Mouse (Mus musculus): ENCODE data around the gene Blm. TPM values are rescaled to one million over a fixed set of nuclear protein-coding genes. Genes with fewer than 3 reads are reported as not detected.

The Blm gene
- total RNA-seq (2017) = 66.2 and 79.5 TPM in 2 replicates

DNA sequence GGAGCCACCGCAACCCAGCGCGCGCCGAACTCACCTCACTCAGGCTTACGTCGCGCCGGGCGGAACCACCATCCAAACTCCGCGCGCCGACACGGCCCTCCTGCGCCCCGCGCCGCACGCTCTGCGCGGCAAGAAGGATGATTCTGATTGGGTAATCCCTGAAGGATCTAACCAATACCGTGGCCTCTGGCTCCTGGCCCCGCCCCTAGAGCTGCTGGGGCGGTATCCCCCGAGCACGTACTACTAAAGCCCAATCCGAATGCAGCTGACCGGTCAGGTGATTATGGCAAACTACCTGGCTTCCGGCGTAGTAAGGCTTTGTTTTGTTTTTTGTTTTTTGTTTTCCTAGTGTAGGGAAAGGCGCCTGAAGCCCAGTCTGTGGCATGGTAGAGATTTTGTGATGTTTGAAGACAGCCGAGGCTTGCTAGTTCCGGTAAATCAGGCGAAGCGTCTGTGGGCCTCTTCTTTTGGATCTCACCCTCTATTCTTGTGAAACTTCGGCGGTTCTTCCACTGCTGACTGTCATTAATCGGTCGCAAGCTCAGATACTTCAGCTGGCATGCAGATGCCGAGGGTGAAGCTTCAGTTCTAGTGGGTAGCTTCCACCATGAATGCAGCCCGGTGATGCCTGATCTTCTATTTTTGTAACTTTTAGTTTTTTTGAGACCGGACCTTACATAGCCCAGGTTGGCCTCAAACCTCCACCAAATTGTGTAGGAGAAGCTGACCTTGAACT is at the start of gene Blm:
Blm (minus strand) TSS at position 111 of the 736 bp plus-strand sequence.
- ATAC-seq (replicated peaks; ENCODE audit: low read depth, poor library complexity, severe bottlenecking) = peak; percentile 93

DNA sequence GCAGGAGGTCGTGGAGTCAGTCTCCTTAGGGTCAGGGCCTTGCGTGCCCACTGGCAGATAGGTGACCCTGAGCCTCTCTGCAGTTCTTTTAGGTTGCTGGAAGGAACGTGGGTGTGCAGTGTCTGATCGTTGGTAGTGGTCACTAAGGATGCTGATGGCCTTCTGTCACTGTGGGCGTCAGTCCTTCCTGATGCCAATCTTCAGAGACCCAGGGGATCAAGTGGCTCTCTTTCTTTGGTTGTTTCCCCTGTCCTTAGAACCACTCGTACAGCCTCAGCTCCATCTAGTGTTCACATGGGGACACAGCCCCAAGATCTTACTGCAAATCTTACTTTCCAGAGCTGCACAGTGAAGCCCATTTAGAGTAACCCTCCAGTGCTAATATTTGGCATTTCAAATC is 49.1 kb upstream of the Blm start:
- peak; percentile 71 for ATAC-seq (replicated peaks; ENCODE audit: low read depth, poor library complexity, severe bottlenecking)

DNA sequence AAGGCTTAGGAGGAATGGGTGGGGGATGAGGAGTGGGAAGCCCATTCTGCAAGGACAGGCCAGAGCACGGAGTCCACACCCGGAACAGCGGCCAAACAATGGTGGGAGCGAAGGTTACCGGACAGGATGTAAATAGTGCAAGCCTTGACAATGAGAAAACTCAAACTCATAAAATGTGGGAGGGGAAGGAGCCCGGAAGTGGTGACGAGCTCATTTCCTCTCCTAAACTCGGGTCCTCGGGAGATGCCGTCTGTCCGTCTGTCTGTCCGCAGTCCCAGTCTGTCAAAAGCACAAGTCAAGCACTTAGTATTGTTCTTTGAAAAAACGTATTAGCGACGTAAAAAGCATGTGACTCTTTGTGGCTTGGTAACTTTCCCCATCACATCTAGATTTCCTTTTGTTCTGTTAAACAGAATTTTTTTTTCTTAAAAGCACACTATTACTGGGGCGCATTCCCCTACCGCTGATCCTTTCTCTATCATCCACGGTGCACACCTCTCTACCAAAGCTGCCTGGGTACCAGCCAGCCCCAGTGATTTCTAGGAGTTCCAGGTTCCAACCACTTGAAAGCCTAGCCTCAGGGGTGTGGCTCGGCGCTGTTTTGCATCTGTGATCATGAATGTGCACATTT is 48.0 kb upstream of the Blm start:
- ATAC-seq (replicated peaks; ENCODE audit: low read depth, poor library complexity, severe bottlenecking) = 0 out of 2 replicates have a peak, but pooled peaks have one; percentile 12

DNA sequence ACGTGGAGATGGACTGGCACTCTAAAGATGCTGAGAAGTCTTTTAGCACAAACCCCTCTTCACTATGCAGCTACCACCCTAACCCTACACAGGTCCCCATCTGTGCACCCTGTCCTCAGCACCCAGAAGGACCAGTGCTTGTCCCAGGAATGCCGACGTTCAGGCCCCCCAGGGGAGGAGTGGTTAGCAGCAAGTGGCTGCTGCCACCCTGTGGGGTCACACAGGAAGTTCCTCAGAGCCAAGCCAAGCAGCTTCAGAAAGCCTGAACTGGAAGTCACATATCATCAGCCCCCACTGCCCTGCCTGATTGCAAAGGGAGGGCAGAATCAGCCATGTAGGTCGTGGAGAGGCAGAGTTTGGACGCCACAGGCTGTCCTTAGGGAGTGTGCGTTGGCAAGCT is 45.4 kb upstream of the Blm start:
- ATAC-seq (replicated peaks; ENCODE audit: low read depth, poor library complexity, severe bottlenecking) = 0 out of 2 replicates have a peak, but pooled peaks have one; percentile 40

DNA sequence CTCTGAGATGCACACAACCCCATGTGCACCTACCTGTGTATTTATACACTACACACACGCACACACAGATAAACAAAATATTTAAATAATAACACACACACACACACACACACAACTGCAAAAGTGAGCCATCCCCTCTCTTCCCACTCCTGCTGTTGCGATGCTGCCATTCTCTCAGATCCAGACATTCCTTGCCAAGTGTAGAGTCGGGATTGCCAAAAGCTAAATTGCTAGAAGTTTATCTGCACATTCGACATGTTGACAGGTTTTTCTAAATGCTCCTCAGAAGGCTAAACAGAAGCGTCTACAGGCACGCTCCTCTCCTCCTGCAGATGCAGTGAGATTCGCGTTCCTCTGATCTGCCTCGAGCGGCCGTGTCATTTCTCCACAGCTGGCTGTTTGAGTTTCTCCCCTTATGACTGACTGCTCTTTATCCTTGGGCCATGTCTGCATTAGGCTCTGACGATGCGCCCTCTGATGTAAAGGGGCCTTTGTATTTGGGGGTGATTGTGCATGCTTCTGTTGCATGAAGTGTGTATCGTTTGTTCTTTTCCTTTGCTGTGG is 42.6 kb upstream of the Blm start:
- ATAC-seq (replicated peaks; ENCODE audit: low read depth, poor library complexity, severe bottlenecking) = no peak

DNA sequence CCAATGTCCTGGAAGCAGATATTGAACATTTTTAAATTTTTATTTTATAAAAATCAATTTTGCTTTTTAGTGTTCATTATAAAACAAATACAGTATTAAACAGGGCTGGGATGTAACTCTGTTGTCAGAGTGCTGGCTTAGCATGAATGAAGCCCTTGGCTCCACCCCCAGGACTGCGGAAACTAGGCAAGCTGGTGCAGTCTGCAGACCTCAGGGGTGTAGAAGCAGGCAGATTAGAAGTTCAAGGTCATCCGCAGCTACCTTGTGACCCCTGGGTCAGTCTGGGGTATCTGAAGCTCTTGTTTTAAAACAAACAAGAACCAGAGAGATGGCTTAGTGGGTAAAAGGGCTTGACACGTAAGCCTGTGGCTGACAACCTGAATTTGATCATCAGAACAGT is 41.7 kb upstream of the Blm start:
- no peak for ATAC-seq (replicated peaks; ENCODE audit: low read depth, poor library complexity, severe bottlenecking)

DNA sequence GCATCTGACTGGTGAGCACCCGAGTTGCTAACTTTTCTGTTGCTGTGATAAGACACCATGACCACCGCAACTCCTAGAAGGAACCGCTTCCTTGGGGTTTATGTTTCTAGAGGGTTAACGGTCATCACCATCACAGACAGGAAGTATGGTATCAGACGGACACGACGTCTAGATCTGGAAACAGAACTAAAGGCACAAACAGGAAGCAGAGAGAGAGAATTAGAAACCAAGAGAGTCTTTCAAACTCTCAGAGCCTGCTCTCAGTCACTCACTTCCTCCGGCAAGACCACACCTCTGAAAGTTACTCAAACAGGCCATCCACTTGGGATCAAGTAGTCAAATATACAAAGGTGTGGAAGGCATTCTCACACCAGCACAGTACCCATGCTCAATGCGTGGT is 40.8 kb upstream of the Blm start:
- ATAC-seq (replicated peaks; ENCODE audit: low read depth, poor library complexity, severe bottlenecking) = peak; percentile 76

DNA sequence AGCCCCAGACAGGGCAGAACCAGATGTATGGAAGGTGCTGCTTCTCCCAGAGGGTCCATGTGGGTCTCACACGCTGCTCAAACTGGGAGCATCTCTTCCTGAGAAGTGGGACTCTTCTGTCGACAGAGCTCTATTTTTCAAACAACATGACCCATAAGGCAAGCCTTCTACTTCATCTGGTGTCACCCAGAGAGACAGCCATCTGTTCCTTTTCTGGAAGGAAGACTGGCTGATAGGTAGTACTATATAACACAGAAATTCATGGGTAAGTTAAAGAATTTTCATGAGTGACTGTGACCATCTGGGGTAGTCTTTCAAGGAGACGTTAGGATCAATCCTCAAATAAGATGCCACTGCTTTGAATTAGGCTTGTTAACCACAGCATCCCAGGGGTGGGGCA is 38.2 kb upstream of the Blm start:
- ATAC-seq (replicated peaks; ENCODE audit: low read depth, poor library complexity, severe bottlenecking) = no peak

DNA sequence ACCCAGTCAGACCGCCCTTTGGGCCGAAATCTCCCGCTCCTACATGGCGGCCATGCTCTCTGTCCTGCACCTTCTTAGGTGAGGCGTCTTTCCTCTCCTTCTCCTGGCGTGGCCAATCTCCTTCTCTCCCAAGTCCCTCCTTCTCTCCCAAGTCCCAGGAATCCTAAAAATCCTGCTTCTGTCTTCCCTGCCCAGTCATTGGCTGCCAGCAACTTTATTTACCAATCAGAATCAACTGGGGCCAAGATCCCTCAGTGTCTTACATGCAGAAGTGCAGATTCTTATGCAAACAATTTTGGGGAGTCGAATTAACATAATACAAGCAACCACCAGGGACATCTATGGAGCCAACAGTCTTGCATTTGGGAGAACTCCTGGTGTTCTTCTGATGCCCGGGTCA is 33.1 kb upstream of the Blm start:
- no peak for ATAC-seq (replicated peaks; ENCODE audit: low read depth, poor library complexity, severe bottlenecking)

DNA sequence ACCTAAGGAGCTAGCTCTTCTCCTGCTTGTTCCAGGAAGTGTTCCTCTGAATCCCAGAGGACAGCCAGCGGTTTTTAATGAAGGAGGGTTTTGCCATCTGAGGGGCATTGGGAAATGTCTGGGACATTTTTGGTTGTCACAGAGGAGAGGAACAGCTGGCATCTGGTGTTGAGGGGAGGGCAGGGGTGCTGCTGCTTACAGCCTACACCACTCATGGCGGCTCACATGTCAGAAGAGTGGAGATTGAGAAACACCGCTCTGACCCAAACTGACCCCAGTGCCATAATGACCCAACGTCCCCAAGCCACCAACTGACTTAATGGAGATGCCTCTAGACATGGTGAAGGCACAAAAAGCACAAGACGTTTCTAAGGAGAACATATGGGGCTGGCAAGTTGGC is 27.0 kb upstream of the Blm start:
- no peak for ATAC-seq (replicated peaks; ENCODE audit: low read depth, poor library complexity, severe bottlenecking)

DNA sequence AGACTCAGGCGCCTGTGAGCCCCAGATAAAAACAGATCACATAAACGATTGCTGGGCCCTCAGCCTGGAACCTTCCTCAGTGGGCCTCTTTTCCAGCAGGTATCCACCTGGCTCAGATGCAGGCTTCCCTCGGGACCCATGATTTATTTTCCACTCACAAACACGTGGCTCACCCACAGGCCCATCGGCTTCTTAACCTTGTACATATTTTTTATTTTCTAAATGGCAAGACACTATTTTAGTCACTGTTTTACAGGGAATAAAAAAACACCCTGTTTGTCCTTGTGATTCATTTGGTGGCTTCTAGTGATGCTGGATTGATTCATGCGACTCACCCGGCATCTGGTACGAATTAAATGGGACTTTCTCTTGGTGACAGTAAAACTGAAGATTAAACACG is 26.4 kb upstream of the Blm start:
- ATAC-seq (replicated peaks; ENCODE audit: low read depth, poor library complexity, severe bottlenecking) = no peak

DNA sequence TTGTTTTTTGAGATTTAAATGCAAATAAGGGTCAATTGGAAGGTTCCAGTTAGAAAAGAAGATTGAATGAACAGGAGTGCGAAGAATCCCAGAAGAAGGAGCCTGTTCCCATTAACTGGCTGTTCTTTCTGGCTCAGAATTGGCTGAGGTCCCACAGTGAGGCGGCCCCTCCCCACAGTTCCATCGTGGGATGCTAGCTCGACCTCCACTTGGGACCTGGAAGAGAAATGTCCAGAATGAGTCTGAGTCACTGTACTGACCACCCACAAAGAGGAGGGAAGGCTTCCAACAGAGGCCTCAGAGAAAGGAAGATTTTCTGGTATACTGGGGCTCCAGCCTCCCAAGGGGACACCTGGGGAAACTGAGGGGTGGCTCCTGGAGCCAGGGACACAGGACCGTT is 23.7 kb upstream of the Blm start:
- ATAC-seq (replicated peaks; ENCODE audit: low read depth, poor library complexity, severe bottlenecking) = no peak

DNA sequence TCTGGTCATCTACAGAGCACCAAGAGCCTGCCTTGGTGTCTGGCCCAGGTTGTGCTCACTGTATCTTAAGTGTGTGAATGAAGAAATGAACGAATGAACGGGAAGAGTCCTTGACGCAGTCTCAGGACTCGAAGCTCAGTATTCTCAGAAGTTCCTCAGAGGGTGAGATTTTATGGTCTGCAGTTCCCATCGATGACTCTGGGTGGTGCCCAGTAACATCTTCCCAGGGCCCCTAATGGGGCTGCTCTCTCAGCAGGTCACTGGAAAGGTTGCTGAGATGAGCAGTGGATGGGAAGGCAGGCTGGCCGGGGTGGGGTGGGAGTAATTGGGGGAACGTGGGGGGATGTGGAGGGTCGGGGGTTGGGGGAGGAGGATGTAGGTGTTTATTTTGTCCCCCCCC is 23.2 kb upstream of the Blm start:
- peak; percentile 59 for ATAC-seq (replicated peaks; ENCODE audit: low read depth, poor library complexity, severe bottlenecking)

DNA sequence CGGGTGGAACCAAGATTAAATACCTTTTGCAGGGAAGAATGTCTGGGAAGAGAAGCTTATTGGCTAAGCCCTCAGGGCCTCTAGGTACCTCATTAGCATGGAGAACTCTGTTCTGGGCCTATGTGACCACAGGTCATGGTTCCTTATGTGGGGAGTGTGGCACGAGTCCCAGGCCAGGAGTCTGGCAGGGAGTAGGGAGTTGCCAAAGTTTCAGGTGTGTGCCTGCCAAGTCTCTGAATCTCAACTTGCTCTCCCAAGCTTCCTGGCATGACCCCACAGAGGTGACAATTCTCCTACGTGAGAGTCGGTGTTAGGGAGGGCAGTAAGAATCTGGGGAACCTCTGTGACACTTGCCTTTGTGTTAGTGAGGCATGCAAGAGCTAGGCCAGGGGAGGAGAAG is 22.2 kb upstream of the Blm start:
- ATAC-seq (replicated peaks; ENCODE audit: low read depth, poor library complexity, severe bottlenecking) = no peak

DNA sequence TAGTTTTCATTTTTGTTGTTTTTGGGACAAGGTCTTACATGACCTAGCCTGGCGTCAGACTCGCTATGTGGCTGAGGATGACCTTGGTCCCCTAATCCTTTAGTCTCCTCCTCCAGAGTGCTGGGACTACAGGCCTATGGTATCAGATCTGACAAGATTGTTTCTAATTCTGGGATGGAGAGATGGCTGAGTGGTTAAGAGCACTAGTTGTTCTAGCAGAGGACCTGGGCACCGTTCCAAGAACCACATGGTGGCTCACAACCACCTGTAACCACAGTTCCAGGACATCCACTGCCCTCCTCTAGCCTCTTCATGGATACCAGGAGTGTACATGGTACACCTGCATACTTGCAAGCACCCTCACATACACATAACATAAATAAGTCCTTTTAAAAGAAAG is 21.2 kb upstream of the Blm start:
- ATAC-seq (replicated peaks; ENCODE audit: low read depth, poor library complexity, severe bottlenecking) = no peak

DNA sequence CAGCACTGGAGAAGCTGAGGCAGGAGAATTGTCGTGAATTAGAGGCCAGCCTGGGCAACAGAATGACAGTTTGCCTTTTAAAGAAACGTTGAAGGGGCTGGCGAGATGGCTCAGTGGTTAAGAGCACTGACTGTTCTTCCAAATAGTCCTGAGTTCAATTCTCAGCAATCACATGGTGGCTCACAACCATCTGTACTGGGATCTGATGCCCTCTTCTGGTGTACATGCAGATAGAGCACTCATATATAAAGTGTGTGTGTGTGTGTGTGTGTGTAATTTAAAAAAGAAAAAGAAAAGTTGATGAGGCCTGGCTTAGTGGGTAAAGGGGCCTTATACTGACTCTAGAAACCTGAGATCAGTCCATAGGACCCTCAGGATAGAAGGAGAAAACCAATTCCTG is 20.2 kb upstream of the Blm start:
- ATAC-seq (replicated peaks; ENCODE audit: low read depth, poor library complexity, severe bottlenecking) = no peak

DNA sequence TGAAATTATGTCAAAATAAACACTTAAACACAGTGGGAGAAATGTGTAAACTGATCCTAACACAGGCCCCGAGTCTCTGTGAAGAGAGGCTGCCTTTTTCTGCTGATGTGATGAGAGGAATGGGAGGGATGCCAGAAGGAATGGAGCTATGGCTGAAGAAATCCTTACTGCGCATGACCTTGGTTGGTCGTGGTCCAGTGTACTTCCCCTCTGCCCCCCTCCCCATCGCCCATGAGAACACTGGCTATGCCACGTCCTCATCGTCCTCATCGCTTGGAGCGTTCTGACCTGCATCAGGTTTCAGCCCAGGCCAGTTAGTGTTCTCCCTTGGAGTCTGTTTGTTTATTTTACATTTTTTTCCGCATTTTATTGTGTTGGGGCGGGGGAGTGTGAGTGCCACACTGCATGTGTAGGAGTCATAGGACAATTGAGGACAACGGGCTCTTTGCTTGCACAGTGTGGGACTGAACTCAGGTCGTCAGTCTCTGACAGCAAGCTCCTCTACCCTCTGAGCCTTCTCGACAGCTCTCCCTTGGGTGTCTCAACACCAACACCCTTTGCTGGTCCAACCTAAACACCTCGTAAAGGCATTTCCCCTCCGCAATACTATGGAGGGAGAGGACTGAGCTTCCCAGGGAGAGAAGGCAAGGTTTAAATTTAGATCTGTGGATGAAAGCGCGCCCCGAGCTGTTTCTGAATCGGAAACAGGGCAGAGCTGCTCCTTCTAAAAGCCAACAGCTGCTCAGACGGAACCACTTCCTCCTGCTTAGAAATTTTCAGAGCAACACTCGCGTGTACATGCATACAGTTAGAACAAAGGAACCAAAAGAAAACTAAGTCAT is 19.5 kb upstream of the Blm start:
- ATAC-seq (replicated peaks; ENCODE audit: low read depth, poor library complexity, severe bottlenecking) = peak; percentile 54

DNA sequence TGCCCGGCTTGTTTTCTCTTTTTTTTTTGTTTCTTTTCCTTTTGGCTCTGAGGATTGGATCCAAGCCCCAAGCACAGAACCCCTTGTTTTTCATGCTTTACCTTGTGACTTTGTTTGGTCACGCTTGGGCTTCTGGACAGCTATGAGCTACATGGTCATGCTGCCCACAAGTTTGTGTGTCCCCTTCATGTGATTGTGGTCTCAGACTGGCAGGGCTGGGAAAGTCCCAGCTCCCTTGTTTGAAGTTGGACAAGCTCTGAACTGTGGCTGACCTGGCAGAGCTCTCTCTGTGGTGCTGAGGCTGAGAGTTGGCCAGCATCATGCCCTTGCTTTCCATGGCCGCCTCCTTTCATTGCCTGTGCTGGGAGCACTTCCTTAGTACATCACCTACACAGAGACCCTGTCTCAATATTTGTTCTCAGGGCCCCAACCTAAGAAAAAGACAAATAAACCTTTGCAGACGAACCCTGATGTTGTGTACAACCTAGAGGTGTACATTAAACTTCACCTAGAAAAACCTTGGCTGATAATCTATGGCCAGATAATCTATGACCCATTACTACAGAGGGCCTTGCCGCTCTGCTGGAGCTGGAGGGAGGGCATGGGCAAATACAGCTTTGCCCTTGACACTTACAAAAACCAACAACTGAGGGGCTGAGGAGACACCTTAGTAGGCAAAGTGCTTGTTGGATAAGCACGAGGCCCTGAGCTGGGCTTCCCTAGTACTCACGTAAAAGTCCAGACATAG is 13.8 kb upstream of the Blm start:
- ATAC-seq (replicated peaks; ENCODE audit: low read depth, poor library complexity, severe bottlenecking) = no peak

DNA sequence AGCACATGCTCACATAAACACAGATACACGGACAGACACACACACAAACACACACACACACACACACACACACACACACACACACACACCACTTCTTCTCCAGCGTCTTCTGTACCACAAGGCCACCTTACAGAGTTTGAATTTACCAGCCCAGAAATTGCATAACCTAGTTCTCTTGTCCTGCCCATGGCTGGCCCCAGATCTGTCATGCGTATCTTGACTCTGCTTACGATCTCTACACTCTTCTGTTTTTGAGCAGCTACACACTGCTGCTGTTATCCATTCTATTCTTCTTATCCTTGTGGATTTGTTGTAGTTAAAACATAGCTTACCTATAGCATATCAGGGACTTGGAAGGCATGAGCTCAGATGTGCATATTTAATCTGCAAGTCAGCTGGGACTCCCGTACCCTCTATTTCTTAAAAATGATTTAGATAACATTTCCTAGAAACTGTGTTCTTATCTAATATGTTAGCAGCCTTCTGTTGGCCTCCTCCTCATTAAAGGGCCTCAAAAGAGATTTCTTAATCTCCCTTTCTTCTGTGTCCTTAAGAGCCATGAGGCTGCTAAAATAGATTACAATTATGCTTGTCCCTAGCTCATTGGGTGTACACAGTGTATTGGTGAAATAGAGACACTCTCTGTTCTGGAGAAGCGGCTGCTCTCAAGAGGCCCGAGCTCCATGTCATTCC is 7.4 kb upstream of the Blm start:
- peak; percentile 50; the same call in 1 of the 2 replicates for ATAC-seq (replicated peaks; ENCODE audit: low read depth, poor library complexity, severe bottlenecking)

Data from common myeloid progenitor, adult 5-6 weeks (primary cell).